Mouse (Mus musculus) frontal cortex, postnatal 10 days (tissue): ENCODE results near the gene Gm45716.
A peak's percentile ranks its signal among the peaks of the same experiment; 100 is the strongest.

Source experiments
- DNase-seq, 2 experiments: peaks; one replicate each; pipeline ENCODE4 v3.0.0; 2022; ENCODE audit warnings: low spot score in 2 of 2, mixed read lengths in 1 of 2

Gm45716 gene

GRCm38 (mm10) chr11:90214246-90214645 is 26.8 kb downstream of the Gm45716 start:
- DNase-seq = no peak

DNA sequence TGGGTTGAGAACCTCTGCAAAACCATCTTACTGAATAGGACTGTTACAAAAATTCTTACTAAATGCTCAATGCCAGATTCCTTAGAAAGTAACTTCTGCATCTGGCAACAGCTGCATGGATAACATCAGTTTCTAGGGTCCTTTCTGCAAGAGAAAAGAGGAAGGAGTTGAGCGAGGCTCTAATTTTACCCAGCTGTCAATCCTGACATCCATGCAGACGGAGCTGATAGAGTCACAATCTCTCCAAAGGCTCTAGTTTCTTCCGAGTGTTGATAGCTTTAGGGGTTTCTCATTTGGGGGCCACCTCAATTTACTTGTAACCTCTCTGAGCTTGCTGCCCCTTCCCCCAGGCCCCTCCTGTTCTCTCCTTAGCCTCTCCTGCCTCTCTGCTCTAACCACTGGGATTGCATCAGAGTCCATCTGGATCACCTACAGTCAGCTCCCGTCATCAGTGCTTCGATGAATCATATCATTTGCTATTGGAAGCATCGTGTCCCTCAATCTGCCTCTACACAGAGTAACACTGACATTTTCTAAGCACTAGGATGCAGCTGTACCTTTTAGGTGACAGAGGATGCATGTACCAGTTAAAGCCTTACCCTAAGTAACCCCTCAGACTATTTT is 32.7 kb downstream of the Gm45716 start:
- no peak for DNase-seq

GRCm38 (mm10) chr11:90220750-90221149 is 33.3 kb downstream of the Gm45716 start:
- DNase-seq = no peak

GRCm38 (mm10) chr11:90224914-90225470 is 37.5 kb downstream of the Gm45716 start:
- no peak for DNase-seq

DNA sequence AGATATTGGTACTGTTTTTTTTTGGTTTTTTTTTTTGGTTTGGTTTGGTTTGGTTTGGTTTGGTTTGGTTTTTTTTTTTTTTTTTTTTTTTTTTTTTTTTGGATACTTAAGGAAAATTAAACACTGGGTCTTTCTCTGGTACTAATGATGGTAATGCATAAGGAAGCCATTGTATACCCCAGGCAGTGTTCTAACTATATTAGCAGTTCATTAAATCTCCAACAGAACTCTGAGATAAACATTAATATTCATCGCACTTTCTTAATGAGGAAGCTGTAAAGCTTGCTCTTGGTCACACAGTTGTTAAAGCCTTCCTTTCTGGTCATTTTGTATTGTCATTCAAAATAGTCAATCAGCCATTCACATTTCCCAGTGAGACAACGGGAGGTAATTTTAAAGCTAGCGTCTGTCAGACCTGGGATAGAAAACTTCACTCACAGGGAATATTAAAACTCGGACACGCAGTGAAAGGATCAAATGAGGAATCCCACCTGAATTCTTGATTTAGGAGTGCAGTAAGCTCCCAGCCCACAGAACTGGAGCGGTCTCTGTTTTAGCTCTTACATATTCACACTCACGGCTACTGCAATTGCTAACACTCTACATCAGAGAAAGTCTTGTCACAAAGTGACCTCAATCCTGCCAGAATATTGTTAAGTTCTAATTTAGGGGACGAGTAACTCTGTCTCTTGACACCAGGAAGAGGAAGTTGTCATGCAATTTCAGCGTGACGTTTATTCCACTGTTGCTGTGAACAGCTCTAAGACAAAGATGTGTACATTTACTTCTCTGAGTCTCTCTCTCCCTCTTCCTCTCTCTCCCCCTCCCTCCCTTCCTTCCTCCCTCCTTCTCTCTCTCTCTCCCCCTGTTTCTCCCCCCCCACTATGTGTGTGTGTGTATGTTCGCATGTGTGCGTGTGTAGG is 39.8 kb downstream of the Gm45716 start:
- no peak for DNase-seq

DNA sequence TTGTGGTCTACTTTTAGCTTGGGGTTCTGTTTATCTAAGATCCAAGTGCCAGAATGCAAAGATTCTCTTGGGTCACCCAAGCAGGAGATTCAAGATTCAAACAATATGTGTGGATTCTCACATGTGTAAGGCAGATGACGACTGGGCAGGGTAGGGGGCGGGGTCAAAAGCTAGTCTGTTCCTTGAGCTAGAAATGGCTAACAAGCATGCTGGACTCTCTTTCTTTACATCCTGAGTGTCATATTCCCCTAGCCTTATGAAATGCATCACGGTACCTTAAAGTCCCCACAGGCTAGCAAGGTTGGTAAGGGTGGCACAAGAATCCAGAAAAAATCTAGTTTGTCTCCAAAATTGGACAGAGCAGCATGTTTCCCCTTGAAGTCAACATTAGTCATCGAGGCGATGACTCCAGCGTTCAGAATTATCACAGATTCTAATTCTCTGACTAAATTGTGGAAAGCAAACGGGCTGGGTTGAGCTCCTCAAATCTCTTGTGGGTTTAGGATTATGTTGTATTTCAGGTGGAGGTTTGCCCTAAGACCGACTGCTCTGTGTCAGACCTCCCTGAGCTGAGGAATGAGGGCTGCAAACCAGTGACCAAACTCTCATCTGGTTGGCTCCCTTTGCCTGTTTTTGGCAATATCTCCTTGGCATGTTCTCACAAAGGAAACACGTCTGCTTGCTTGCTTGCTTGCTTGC is 40.9 kb downstream of the Gm45716 start:
- DNase-seq = no peak

GRCm38 (mm10) chr11:90229800-90230199 is 42.3 kb downstream of the Gm45716 start:
- DNase-seq = no peak

DNA sequence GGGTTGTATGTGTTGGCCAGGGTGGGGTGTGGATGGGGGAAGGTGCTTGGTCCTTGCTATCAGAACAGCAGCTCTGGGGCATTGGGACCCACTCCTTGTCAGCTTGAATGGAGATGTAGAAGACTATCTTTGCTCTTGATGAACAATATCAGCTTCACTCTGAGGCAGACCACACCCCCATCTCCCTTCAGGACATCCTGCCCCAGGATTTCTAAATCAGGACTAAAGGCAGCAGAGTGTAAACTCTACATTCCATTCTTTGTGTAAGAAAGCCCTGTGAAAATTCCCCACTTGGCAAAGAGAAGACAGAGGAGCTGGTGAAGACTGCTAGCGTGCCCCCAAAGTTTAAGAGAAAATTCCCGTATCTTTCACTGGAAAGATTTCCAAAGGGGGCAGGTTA is 43.2 kb downstream of the Gm45716 start:
- DNase-seq = no peak

- no peak for DNase-seq
Measured at GRCm38 (mm10) chr11:90231631-90232030, 44.1 kb downstream of the Gm45716 start.

GRCm38 (mm10) chr11:90232685-90233084 is 45.2 kb downstream of the Gm45716 start:
- no peak for DNase-seq

DNA sequence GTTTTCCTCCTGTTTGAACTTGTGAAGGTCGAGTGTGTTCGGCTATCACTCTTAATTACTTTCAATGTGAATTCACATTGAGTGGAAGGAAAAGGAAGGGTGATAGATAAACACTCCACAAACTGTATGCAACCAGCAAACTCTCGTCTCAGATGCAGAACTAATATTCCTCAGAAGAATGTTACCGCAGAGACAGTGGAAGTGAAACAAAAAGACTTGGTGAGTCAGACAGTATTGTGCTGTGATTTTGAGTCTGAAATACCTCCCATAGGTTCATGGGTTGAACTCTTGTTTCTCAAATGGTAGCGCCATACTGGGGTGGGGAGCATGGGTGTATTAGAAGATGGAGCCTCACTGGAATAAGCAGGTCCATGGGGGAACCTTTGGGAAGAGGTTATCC is 47.7 kb downstream of the Gm45716 start:
- no peak for DNase-seq

GRCm38 (mm10) chr11:90237616-90238015 is 50.1 kb downstream of the Gm45716 start:
- DNase-seq = no peak

DNA sequence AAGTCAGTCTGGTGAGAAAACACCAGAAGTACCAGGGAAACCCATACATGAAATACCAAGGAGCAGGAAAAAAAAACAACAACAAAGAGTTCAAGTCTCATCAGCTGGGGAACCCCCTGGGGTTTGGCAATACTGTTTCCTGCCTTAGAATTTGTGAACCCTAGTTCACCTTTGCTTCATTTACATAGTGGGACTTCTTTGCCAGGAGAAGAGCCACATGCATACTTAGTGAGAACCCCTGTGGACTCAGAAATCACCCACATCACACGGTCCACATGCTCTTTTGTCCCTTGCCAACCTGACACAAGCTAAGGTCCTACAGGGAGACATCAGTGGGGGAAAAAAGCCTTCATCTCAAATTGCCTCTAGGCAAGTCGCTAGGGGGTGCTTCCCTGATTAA is 51.2 kb downstream of the Gm45716 start:
- DNase-seq = no peak

GRCm38 (mm10) chr11:90240652-90241330 is 53.3 kb downstream of the Gm45716 start:
- no peak for DNase-seq

- DNase-seq = no peak
Measured at GRCm38 (mm10) chr11:90241874-90242273, 54.4 kb downstream of the Gm45716 start.

GRCm38 (mm10) chr11:90243300-90243699 is 55.8 kb downstream of the Gm45716 start:
- DNase-seq = no peak

- no peak for DNase-seq
Measured at GRCm38 (mm10) chr11:90245630-90246029, 58.1 kb downstream of the Gm45716 start.

DNA sequence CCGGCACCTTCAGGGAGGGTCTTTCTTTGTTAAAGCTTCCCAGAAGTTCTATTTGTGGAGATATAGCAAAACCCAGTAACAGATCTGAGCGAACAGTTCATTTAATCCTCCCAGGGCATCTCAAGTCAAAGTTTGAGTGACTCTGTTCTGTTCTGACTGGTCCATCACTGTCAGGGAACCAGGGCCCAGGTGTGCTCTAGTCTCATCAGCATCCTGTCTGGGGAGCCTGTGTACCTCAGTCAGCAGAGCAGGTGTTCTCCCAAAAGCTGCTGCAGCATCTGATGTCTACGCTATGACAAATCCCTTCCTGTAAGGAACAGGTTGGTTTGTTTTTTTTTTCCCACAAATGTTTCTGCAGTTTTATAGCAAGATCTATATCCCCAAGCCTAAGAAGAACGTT is 59.2 kb downstream of the Gm45716 start:
- DNase-seq = no peak

DNA sequence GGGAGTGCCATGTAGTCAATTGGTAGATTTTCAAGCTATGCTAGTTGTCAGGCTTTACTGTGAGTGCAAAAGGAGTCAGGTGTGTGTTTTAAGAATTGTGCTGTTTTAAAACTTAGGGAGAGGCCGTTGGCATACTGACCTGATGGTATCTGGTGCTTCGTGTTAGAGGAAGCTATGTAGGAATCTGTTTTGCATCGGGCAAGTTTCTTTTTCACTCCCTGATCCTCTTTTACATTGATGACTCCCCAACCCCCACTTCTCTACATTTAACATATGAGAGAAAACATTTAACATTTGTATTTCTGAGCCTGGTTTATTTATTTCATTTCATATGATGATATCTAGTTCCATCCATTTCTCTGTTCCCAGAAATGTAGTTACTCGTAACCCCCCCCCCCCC is 60.3 kb downstream of the Gm45716 start:
- no peak for DNase-seq

GRCm38 (mm10) chr11:90249025-90249650 is 61.7 kb downstream of the Gm45716 start, which contains the start of gene Mmd:
Gene Mmd, plus strand, starts transcription at chr11:90249456.
- DNase-seq = peak; percentile 97 to 98

DNA sequence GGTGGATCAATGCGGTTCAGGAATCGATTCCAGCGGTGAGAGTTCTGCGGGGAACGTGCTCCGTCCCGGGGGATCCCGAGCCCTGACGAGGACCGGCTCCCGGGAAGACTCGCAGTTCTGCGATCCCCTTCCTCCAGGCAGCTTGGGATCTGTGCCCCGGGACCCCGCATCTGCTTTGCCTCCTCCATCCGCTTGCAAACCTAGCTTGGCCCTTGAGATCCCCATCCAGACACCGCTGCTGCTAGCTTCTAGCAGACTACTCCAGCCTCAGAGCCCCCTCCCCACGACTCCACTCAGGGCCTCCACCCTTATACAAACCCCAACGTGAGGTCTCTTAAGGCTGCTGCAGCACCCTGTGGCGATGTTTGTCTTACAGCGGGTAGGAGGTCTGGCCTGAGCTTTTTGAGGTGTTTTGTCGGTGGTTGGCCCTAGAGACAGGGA is 62.2 kb downstream of the Gm45716 start:
- peak in 1 of 2 experiments; percentile 52 for DNase-seq
